Mouse (Mus musculus) adrenal gland, adult 8-10 months (tissue): ENCODE data around the gene Ano8. TPM values are rescaled to one million over a fixed set of nuclear protein-coding genes. Genes with fewer than 3 reads are reported as not detected.
"Not testable (repeated sequence)": the region's sequence is repeated elsewhere in the genome, so short reads cannot be mapped to it uniquely, and the experiment has no call there.

Source experiments
- DNase-seq: peaks from one replicate; pipeline ENCODE4 v3.0.0; 2022
- total RNA-seq, 4 experiments: library from RNA; stranded (reverse); gene quantifications; 2 replicates each; pipeline ENCODE4 v1.2.4; 2022

Gene Ano8
- total RNA-seq = 10 to 100 TPM; 13.5 to 24.7 (median 20.6) TPM

GRCm38 (mm10) chr8:71485142-71486135, at the start of gene Ano8:
Gene Ano8, minus strand, starts transcription at chr8:71485963.
- DNase-seq = peak; percentile 76

GRCm38 (mm10) chr8:71534263-71534810, 48.6 kb upstream of the Ano8 start:
- no peak for DNase-seq

GRCm38 (mm10) chr8:71530735-71531467, 45.1 kb upstream of the Ano8 start:
- DNase-seq = not testable (repeated sequence)

GRCm38 (mm10) chr8:71528362-71529073, 42.8 kb upstream of the Ano8 start:
- no peak for DNase-seq

GRCm38 (mm10) chr8:71527162-71527870, 41.6 kb upstream of the Ano8 start:
- DNase-seq = no peak

GRCm38 (mm10) chr8:71526272-71526671, 40.5 kb upstream of the Ano8 start:
- no peak for DNase-seq

- no peak for DNase-seq
Observed at GRCm38 (mm10) chr8:71525226-71526050, 39.7 kb upstream of the Ano8 start, which contains the start of gene Ccdc194. Gene Ccdc194, minus strand, starts transcription at chr8:71525711.

- DNase-seq = peak; percentile 89
Observed at GRCm38 (mm10) chr8:71521634-71522033, 35.9 kb upstream of the Ano8 start.

- not testable (repeated sequence) for DNase-seq
Observed at GRCm38 (mm10) chr8:71519037-71519825, 33.5 kb upstream of the Ano8 start.

- DNase-seq = no peak
Observed at GRCm38 (mm10) chr8:71516786-71517185, 31.0 kb upstream of the Ano8 start.

GRCm38 (mm10) chr8:71515043-71515442, 29.3 kb upstream of the Ano8 start:
- no peak for DNase-seq

- DNase-seq = no peak
Observed at GRCm38 (mm10) chr8:71513018-71513754, 27.4 kb upstream of the Ano8 start.

GRCm38 (mm10) chr8:71511644-71512043, 25.9 kb upstream of the Ano8 start, which contains the start of gene Plvap:
Gene Plvap, minus strand, starts transcription at chr8:71511752.
- DNase-seq = no peak

GRCm38 (mm10) chr8:71509316-71509715, 23.6 kb upstream of the Ano8 start:
- no peak for DNase-seq

GRCm38 (mm10) chr8:71507589-71508104, 21.9 kb upstream of the Ano8 start:
- DNase-seq = peak; percentile 61

GRCm38 (mm10) chr8:71505979-71506378, 20.2 kb upstream of the Ano8 start:
- no peak for DNase-seq

- DNase-seq = no peak
Observed at GRCm38 (mm10) chr8:71505326-71505725, 19.6 kb upstream of the Ano8 start.

GRCm38 (mm10) chr8:71504349-71504748, 18.6 kb upstream of the Ano8 start:
- no peak for DNase-seq
